Comparison of ENCODE assay signal across 9 mouse cellular contexts in genomic region chr17:68003741-68004560, GRCm38 (mm10). TPM values are rescaled to one million over a fixed set of nuclear protein-coding genes. Genes with fewer than 3 reads are reported as not detected.
DNase-seq lines count a peak whose midpoint lies in the region; ATAC-seq and TF ChIP-seq lines count a peak whose summit lies in the region.
"Had no signal": no experiment of that assay in that cellular context is flagged by ENCODE, and none has a peak within 500 bp of the region (broad histone marks: within the 10 kb centered on the region; RNA-seq: fewer than 3 reads in every experiment).

Arhgap28 (minus strand) TSS chr17:68004120.

- no peaks in the 10 kb centered on the region for H3K9me3 ChIP-seq in E14TG2a.4 (ENCODE audit: low read length)
- no peaks in the 10 kb centered on the region for H3K9me3 ChIP-seq in forebrain, embryonic 13.5 days (replicated peaks)
- H3K9me3 ChIP-seq in heart, postnatal 0 days (replicated peaks; ENCODE audit: control insufficient read depth, low read length): no peaks in the 10 kb centered on the region
- no peaks in the 10 kb centered on the region for H3K9me3 ChIP-seq in liver, embryonic 15.5 days (replicated peaks)
- H3K9me3 ChIP-seq in neural tube, embryonic 11.5 days (ENCODE audit: control insufficient read depth, low read length): no peaks in the 10 kb centered on the region
- no peaks in the 10 kb centered on the region for H3K9me3 ChIP-seq in stomach, embryonic 16.5 days (replicated peaks; ENCODE audit: control insufficient read depth, low read length)

- TF ChIP-seq CTCF in E14TG2a.4 (conservative IDR thresholded peaks at IDR 0.05; ENCODE audit: low read length): no peak
- TF ChIP-seq CTCF in heart, postnatal 0 days (IDR thresholded peaks at IDR 0.05; ENCODE audit: low read depth): no peak

- H3K4me2 ChIP-seq in forebrain, embryonic 13.5 days: peak within 1 kb of the TSS; percentile 87
- peak within 1 kb of the TSS; percentile 91 for H3K4me2 ChIP-seq in heart, postnatal 0 days (ENCODE audit: low read depth, low read length)
- peak within 1 kb of the TSS; percentile 78 for H3K4me2 ChIP-seq in liver, embryonic 15.5 days
- peak within 1 kb of the TSS; percentile 45 for H3K4me2 ChIP-seq in neural tube, embryonic 11.5 days (ENCODE audit: low read depth)
- H3K4me2 ChIP-seq in stomach, embryonic 16.5 days (ENCODE audit: low read depth, low read length): peak within 1 kb of the TSS; percentile 67

- H3K4me3 ChIP-seq in E14TG2a.4 (replicated peaks; ENCODE audit: low read length): peak within 1 kb of the TSS; percentile 85
- peak within 1 kb of the TSS; percentile 72 for H3K4me3 ChIP-seq in forebrain, embryonic 13.5 days
- peak within 1 kb of the TSS; percentile 65 for H3K4me3 ChIP-seq in heart, postnatal 0 days (ENCODE audit: low read depth, low read length)
- peak within 1 kb of the TSS; percentile 59 for H3K4me3 ChIP-seq in liver, embryonic 15.5 days (replicated peaks)
- peak within 1 kb of the TSS; percentile 65 for H3K4me3 ChIP-seq in neural tube, embryonic 11.5 days (ENCODE audit: low read depth, low read length)
- peak within 1 kb of the TSS; percentile 80 for H3K4me3 ChIP-seq in stomach, embryonic 16.5 days (replicated peaks; ENCODE audit: low read length)

- H3K27ac ChIP-seq in forebrain, embryonic 13.5 days: peak within 1 kb of the TSS; percentile 51
- peak within 1 kb of the TSS; percentile 80 for H3K27ac ChIP-seq in heart, postnatal 0 days (ENCODE audit: low read depth)
- peak within 1 kb of the TSS; percentile 33; the same call in 1 of the 2 replicates for H3K27ac ChIP-seq in liver, embryonic 15.5 days (replicated peaks)
- peak within 1 kb of the TSS; percentile 78 for H3K27ac ChIP-seq in neural tube, embryonic 11.5 days (ENCODE audit: low read depth, low read length)
- H3K27ac ChIP-seq in stomach, embryonic 16.5 days (ENCODE audit: low read length): peak within 1 kb of the TSS; percentile 98

- H3K4me1 ChIP-seq in E14TG2a.4 (replicated peaks; ENCODE audit: low read depth, low read length): peaks cover 39% of the 10 kb centered on the region
- peaks cover 11% of the 10 kb centered on the region for H3K4me1 ChIP-seq in forebrain, embryonic 13.5 days
- no peaks in the 10 kb centered on the region; the same call in 1 of the 2 replicates for H3K4me1 ChIP-seq in heart, postnatal 0 days (ENCODE audit: control insufficient read depth, insufficient read depth)
- H3K4me1 ChIP-seq in liver, embryonic 15.5 days (replicated peaks): peaks cover 8% of the 10 kb centered on the region
- H3K4me1 ChIP-seq in neural tube, embryonic 11.5 days (ENCODE audit: control insufficient read depth, insufficient read depth, low read length): peaks cover 8% of the 10 kb centered on the region; the same call in 1 of the 2 replicates
- H3K4me1 ChIP-seq in stomach, embryonic 16.5 days (ENCODE audit: control insufficient read depth, insufficient read depth, low read length): peaks cover 24% of the 10 kb centered on the region; the same call in 1 of the 2 replicates

- ATAC-seq in forebrain, embryonic 13.5 days: peak; percentile 95
- peak; percentile 96 for ATAC-seq in heart, postnatal 0 days (ENCODE audit: insufficient read depth, low read depth)
- peak; percentile 87 for ATAC-seq in liver, embryonic 15.5 days (ENCODE audit: insufficient read depth)
- ATAC-seq in neural tube, embryonic 11.5 days (ENCODE audit: insufficient read depth, low FRiP score, low TSS enrichment): peak; percentile 93
- peak; percentile 95 for ATAC-seq in stomach, embryonic 16.5 days (ENCODE audit: insufficient read depth, low FRiP score)

- peak within 1 kb of the TSS; percentile 70 for H3K9ac ChIP-seq in forebrain, embryonic 13.5 days
- H3K9ac ChIP-seq in heart, postnatal 0 days (replicated peaks; ENCODE audit: low read depth, low read length): peak within 1 kb of the TSS; percentile 58
- no peak within 1 kb of the TSS for H3K9ac ChIP-seq in liver, embryonic 15.5 days
- H3K9ac ChIP-seq in neural tube, embryonic 11.5 days (ENCODE audit: low read length): peak within 1 kb of the TSS; percentile 69
- H3K9ac ChIP-seq in stomach, embryonic 16.5 days (ENCODE audit: low read length): peak within 1 kb of the TSS; percentile 83

- WGBS in forebrain, embryonic 13.5 days: 0% methylated on average over 65 of the region's 65 CpGs
- WGBS in heart, postnatal 0 days: under 1% methylated on average over 65 of the region's 65 CpGs
- under 1% methylated on average over 65 of the region's 65 CpGs for WGBS in liver, embryonic 15.5 days (ENCODE audit: insufficient replicate concordance)
- under 1% methylated on average over 65 of the region's 65 CpGs for WGBS in neural tube, embryonic 11.5 days
- under 1% methylated on average over 65 of the region's 65 CpGs for WGBS in stomach, embryonic 16.5 days

- H3K27me3 ChIP-seq in E14TG2a.4 (ENCODE audit: insufficient read depth, low read length): no peaks in the 10 kb centered on the region
- H3K27me3 ChIP-seq in forebrain, embryonic 13.5 days: no peaks in the 10 kb centered on the region
- no peaks in the 10 kb centered on the region for H3K27me3 ChIP-seq in heart, postnatal 0 days (ENCODE audit: control insufficient read depth, insufficient read depth, low read length)
- H3K27me3 ChIP-seq in liver, embryonic 15.5 days: peaks cover 17% of the 10 kb centered on the region
- no peaks in the 10 kb centered on the region for H3K27me3 ChIP-seq in neural tube, embryonic 11.5 days (ENCODE audit: control insufficient read depth, insufficient read depth, low read length)
- no peaks in the 10 kb centered on the region for H3K27me3 ChIP-seq in stomach, embryonic 16.5 days (ENCODE audit: control insufficient read depth, insufficient read depth, low read length)

- DNase-seq in c-Kit-positive CD71-positive TER-119-positive erythroid progenitor cells, embryonic 14.5 days (ENCODE audit: low spot score): peak; percentile 84
- peak; percentile 98 for DNase-seq in heart, postnatal 0 days (ENCODE audit: low spot score)
- peak; percentile 97 to 99 for DNase-seq in kidney, postnatal 4 days
- DNase-seq in neural tube, embryonic 11.5 days (ENCODE audit: low spot score): peak; percentile 93

- no peak for TF ChIP-seq EP300 in heart, postnatal 0 days (IDR thresholded peaks at IDR 0.05; ENCODE audit: low read depth)

- no peaks in the 10 kb centered on the region for H3K36me3 ChIP-seq in E14TG2a.4 (ENCODE audit: insufficient read depth, low read length)
- H3K36me3 ChIP-seq in forebrain, embryonic 13.5 days (ENCODE audit: poor library complexity, severe bottlenecking): no peaks in the 10 kb centered on the region
- no peaks in the 10 kb centered on the region for H3K36me3 ChIP-seq in heart, postnatal 0 days (replicated peaks; ENCODE audit: control insufficient read depth, insufficient read depth, low read length)
- no peaks in the 10 kb centered on the region for H3K36me3 ChIP-seq in liver, embryonic 15.5 days (replicated peaks)
- H3K36me3 ChIP-seq in neural tube, embryonic 11.5 days (ENCODE audit: control insufficient read depth, insufficient read depth, low read length): no peaks in the 10 kb centered on the region
- H3K36me3 ChIP-seq in stomach, embryonic 16.5 days (ENCODE audit: control insufficient read depth, insufficient read depth, low read length): no peaks in the 10 kb centered on the region

RNA-seq across cellular contexts. Expression of gene Arhgap28, which starts in this region (rescaled TPM):
- 4.5 and 5.3 TPM in 2 replicates for polyA plus RNA-seq in forebrain, embryonic 13.5 days (2015; fragmentation: Nextera tagmentation; extraction: Ambion mirVana)
- 7.7 and 13.0 TPM in 2 replicates for total RNA-seq in heart, postnatal 0 days (2014; rRNA removed; ENCODE audit: low replicate concordance)
- polyA plus RNA-seq in heart, postnatal 0 days (2015; fragmentation: Nextera tagmentation; extraction: Ambion mirVana): 4.1 and 4.2 TPM in 2 replicates
- 0.85 and 0.90 TPM in 2 replicates for polyA plus RNA-seq in liver, embryonic 15.5 days (2015; fragmentation: Nextera tagmentation; extraction: Ambion mirVana)
- polyA plus RNA-seq in neural tube, embryonic 11.5 days (2014; fragmentation: Nextera tagmentation; extraction: Ambion mirVana): 46.5 and 47.9 TPM in 2 replicates
- 26.1 and 26.7 TPM in 2 replicates for polyA plus RNA-seq in stomach, embryonic 16.5 days (2015; fragmentation: Nextera tagmentation; extraction: Ambion mirVana)
- total RNA-seq: MEL had no signal

Comparison
In these comparisons a context has a peak if more than half of its experiments do, and no peak if none do; other contexts are left out.
1. Peak in every context shown above with its lines: DNase-seq, ATAC-seq, H3K4me3 ChIP-seq and H3K27ac ChIP-seq.
2. Peak in ATAC-seq, H3K4me3 ChIP-seq, H3K27ac ChIP-seq and H3K4me2 ChIP-seq in liver, embryonic 15.5 days; RNA of the gene not detected or under 1 TPM.
3. H3K27ac ChIP-seq: peak in every context shown above with its lines; median percentile 98 in stomach, embryonic 16.5 days; 80 in heart, postnatal 0 days; 78 in neural tube, embryonic 11.5 days; 51 in forebrain, embryonic 13.5 days; 33 in liver, embryonic 15.5 days.